Mouse (Mus musculus) CH12F3 (cell line): ENCODE results near the gene Hdac7.

Source experiments
- in situ Hi-C: fragments of 300-500 bp; cut with MboI; formaldehyde crosslinking; loops from 2 replicates; pipeline ENCODE4 v1.14.3; 2020; ENCODE audit warnings: low sequenced_read_pairs

Gene Hdac7

DNA sequence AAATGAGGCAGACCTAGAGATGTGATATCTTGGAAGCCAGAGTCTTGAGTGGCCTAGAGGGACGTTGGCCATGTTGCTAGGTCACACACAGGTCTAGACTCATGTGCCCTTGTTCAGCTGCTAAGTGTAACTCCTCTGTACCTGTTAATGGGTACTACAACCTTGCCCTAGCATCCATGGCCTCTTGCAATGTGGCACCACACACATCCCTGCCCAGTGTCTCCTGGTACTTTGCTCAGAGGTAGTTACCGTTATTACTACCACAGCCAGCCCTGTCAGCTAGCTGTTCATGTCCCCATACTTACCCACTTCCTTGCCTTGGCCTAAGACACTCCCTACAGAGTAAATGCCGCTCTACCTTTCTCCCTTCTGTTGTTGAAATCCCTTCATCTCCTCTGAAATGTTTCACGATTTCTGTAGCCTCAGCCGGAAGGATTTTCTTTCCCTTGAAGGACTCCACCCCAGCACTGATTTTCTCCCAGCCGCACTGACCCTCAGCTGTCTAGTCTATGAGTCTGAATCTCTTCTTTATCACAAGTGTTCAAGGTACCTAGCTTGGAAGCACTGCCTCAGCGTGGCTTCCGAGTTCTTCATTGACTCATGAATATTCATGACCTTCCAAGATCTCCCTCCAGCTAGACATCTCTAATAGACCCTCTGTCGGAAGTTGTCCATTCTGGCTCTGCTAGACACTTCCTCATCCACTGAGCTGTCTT is 11.4 kb downstream of the Hdac7 start:
- in situ Hi-C loops = no loop called here

GRCm38 (mm10) chr15:97831987-97832640 is 12.2 kb downstream of the Hdac7 start:
- in situ Hi-C loops = no loop called here

DNA sequence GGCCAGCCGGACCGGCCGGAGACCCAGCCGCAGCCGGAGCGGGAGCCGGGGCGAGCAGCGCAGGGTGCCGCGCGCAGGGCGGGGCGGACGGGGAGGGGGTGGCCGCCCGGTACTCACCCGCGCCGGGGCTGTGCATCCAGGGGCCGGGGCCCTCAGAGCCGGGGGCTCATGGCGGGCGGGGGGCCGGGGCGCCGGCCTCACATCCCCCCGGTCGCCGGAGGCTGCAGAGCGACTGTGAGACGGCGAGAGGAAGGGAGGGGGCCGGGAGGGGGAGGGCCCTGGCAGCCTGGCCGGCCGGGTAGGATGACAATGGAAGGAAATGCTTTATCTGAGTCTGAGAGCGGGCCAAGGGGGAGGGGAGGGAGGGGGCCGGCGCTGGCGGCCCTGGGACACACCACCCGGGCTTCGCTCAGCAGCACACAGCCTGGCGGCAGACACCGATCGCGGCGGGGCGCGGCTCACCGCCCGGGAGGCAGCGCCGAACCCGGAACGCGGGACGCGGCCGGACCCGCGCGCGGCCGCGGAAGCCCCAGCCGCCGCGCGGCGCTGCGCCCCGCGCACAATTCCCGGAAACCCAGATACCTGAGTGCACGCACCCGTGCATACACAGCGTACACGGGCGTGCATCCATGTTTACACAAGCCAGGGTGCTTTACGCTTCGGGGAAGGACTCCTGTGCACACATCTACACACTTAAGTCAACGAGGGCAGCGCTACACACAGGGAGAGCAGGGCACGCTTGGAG is 12.9 kb downstream of the Hdac7 start:
- in situ Hi-C loops = no loop called here

- in situ Hi-C loops = no loop called here
Measured at GRCm38 (mm10) chr15:97830788-97831241, 13.5 kb downstream of the Hdac7 start.

DNA sequence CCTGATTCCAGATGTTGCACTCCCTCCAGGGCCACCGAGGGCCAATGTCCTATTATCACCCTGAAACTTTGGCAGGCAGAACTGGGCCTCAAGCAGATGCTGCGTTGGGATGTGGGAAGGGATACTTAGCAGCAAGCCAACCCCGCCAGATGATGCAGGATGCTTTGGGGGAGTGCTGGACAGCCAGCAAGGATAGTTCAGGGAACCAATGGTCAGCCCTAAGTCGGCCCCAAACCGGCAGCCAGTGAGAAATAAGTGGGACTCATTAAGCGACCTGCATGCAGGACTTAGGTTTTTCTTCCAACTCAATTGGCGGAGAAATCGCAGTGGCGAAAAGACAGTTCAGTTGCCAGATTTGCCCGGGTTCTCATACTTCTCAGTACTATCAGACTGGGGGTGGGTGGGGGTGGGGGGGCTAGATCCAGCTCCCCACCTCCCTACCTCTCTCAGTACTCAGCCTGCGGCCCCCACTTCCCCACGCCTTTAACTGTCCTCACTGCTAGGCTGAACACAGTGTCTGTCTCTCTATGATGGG is 14.0 kb downstream of the Hdac7 start:
- in situ Hi-C loops = no loop called here

DNA sequence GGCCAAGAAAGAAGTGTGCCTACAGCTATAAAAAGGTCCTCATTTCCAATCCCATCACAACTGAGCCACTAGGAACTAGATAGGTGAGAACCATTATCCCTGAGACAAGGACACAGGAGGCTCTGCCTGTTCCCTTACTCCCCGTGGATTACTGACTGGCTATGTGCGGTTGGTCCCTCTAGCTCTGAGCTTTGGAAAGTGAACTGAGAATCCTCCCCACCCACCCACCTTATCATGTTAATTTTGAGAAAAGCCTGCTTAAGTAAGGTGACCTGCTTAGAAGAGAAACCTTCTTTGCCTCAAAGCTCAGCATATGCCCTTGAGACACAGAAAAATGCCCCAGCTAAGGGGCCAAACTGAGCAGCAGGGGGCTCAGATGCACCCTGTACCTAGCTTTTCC is 14.9 kb downstream of the Hdac7 start:
- in situ Hi-C loops = no loop called here

DNA sequence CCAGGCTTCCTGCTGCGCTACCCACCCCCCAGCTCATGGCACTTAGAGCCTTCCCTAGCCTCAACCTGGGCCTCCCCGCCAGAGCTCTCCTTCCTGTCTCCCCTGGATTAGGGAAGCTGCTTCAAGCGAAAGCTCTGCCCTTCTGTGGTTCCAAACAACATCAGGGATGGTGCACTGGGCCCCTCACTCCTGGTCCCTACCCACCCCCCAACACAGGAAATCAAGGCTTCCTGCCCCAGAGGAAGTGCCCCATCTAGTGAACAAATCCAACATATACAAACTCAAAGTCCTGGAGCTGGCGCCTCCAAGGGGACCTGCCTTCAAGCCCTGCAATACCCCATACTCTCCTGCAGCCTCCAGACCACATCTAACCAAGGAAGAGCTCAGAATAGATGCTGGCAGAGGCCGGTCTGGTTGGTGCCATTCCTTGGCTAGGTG is 15.4 kb downstream of the Hdac7 start:
- in situ Hi-C loops = no loop called here

GRCm38 (mm10) chr15:97828221-97828842 is 16.0 kb downstream of the Hdac7 start:
- in situ Hi-C loops = no loop called here

GRCm38 (mm10) chr15:97827401-97827800 is 16.9 kb downstream of the Hdac7 start:
- in situ Hi-C loops = no loop called here

DNA sequence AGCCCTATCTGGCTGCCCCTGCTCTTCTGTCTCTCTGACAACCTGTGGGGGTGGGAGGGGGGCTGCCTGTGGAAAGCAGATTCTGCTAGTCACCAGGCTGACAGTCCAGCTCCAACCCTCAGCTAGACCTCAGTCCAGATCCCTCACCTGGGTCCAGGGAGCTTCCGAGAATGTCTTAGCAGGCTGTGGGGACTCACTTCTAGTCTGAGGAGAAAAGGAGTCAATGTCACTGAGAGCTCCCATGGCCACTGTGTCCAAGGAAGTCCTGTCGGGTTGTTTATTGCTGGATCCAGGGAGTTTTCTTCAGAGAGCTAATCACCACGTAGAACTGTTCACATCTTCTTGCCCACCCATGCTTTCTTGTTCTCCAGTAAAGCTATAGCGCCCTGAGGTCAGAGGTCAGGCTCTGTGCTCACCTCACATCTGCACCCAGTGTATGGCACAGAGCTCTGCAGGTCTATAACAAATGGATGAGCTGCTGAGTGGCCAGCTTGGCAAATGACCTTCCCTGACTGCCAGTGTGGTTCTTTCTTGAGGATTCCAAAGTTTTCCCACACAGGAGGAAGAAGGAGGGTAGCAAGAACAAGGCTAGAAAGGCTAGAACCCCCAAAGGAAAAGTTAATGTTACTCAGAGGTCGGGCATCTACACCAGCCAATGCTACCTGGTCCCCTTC is 17.6 kb downstream of the Hdac7 start:
- in situ Hi-C loops = no loop called here

- in situ Hi-C loops = no loop called here
Measured at GRCm38 (mm10) chr15:97825941-97826587, 18.2 kb downstream of the Hdac7 start.

DNA sequence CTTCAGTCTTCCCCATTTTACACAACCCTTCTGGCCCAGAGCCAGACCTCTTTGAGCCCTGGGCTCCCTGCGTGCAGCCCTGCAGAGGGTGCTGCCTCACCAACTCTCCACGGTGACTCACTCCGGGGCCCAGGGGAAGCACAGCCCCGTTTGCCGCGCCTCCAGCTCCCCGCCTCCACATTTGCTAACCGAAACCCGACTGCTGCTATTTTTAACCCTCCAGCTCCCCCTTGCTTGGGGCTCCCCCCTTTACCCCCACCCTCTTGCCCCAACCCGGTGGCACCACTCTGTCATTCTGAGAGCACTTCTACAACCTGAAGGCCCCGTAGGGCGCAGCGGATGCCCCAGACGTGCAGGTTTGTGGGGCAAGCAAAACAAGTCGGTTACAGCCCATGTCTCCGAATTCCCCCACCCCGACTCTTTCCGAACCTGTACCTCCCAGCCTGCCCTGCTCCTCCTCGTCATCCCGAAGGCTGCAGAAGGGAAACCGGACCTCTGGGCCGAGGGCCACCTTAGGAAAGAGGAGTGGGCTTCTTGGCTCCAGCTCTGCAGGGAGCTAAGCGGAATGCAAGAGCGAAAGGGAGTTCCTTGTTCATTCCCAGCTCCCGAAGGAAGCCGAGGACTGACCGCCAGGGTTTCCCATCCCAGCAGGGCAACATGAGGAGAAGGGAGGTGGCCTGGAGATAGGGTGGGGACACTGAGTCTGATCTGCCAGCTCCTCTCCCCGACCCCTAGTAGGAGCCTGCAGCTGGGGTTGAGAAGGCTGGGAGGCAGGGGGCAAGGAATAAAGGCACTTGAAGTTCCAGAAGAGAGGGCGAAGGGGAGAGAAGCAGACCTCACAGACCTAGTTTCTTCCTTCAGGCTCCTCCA is 19.0 kb downstream of the Hdac7 start:
- in situ Hi-C loops = no loop called here

- in situ Hi-C loops = no loop called here
Measured at GRCm38 (mm10) chr15:97824042-97824441, 20.3 kb downstream of the Hdac7 start.

- in situ Hi-C loops = no loop called here
Measured at GRCm38 (mm10) chr15:97823479-97823878, 20.8 kb downstream of the Hdac7 start.

DNA sequence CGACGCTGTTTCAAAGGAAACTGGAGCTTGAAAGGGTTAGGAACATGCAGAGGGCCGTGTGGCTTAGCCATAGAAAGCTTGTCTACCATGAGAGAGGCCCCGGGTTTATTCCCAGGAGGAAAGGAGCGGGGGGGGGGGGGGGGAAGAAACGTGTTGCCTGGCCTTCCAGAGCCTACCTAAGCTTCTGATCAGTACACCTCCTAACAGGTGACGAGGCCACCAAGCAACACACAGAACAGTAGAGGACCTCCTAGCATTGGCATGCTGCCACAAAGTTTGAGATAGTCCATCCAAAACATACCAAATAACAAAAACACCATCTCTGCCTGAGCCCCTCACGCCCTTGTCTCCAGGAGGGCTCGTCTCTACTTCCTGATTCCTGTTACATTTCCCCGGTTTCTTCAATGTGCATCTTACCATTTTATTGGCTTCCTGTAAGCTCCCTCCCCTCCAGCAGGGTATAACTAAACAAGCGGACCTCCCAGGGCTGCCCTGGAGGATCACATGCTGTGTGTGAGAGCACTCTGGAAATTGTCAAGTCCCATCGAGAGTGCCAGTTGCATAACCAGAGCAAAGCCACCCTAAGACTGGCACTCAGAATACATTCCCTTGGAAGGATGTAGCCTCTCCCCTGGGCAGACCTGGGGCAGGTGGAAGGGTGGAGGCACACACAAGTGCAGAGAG is 21.6 kb downstream of the Hdac7 start:
- in situ Hi-C loops = no loop called here

GRCm38 (mm10) chr15:97821983-97822363 is 22.3 kb downstream of the Hdac7 start:
- in situ Hi-C loops = no loop called here

DNA sequence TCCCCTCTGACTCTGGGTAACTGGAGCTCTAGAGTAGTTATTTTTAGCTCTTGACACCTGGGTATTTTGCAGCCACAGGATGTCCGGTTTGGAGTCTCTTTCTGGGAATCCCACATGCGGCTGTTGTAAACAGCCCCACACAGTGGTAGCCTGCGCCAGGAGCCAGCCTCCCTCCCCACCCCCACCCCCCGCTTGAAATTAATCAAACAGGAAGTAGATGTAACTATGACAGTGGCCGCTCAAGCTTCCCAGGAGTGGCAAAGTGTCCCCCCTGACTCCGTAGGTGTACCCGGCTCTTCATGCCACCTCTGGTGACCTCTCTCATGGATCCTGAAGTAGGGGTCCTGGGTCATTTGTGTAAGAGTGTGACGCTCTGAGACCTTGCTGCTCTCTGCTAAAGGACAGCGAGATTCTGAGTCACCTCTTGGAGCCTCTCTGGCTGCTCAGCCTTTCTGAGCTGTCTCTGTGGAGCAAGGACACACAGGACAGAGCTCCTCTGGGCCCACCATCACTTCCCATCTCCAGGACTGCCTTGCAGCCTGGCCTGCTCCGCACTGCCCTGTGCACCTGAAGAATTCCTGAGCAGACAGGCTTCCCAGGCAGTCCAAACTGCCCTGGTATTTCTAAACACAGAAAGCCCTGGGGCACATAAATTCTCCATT is 22.9 kb downstream of the Hdac7 start:
- in situ Hi-C loops = no loop called here

DNA sequence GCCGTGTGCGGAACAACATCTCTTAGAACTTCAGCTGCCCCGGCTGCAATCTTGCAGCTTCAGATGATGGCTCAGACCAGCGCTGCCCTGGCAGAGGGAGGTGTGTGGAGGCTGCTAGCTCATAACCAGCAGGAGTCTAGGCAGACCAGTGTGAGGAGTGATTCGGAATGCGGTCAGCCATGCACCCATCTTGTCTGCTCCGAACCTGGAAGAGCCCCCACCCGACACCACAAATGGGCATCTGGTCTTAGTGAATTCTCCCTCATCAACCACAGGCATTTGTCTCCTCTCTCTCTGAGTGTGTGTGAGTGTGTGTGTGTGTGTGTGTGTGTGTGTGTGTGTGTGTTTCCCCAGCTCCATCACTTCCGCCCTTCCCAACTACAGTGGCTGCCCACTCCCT is 24.4 kb downstream of the Hdac7 start:
- in situ Hi-C loops = no loop called here
